Mouse (Mus musculus) heart, postnatal 0 days (tissue): ENCODE measurements around the gene Abca4.

Experiments
- CTCF ChIP-seq: IDR thresholded peaks from 2 replicates; pipeline ENCODE4 v1.5.1; 2016; ENCODE audit warnings: antibody characterized with exemption, control low read depth, low read depth
- EP300 ChIP-seq: IDR thresholded peaks from 2 replicates; pipeline ENCODE4 v1.6.1; 2016; ENCODE audit warnings: antibody characterized with exemption, low read depth

- TF ChIP-seq CTCF: no peak
- TF ChIP-seq EP300: no peak
Measured at GRCm38 (mm10) chr3:122073595-122073994, 29.4 kb downstream of the Abca4 start.
